Mouse (Mus musculus) liver, adult 2 months (tissue): ENCODE data around the gene Fam53b. TPM values are rescaled to one million over a fixed set of nuclear protein-coding genes. Genes with fewer than 3 reads are reported as not detected.

Source experiments
- DNase-seq: peaks from one replicate; pipeline ENCODE4 v3.0.0-alpha.2; 2011; ENCODE audit warnings: low read depth, low spot score; ENCODE audit errors: extremely low read depth
- H3K27ac ChIP-seq: fragments of 200-500 bp; replicated peaks from 2 replicates; pipeline ENCODE4 v1.5.1; 2012; ENCODE audit warnings: low read depth, mild to moderate bottlenecking, control low read depth, inconsistent platforms, low read length; ENCODE audit not compliant: insufficient read depth
- H3K27me3 ChIP-seq: fragments of 200-500 bp; 2 replicates; pipeline ENCODE4 v1.6.1; 2012; ENCODE audit warnings: mild to moderate bottlenecking, moderate library complexity, low read length, inconsistent platforms; ENCODE audit not compliant: control insufficient read depth, insufficient read depth
- H3K36me3 ChIP-seq: fragments of 200-500 bp; 2 replicates; pipeline ENCODE4 v1.6.1; 2012; ENCODE audit warnings: low read length, inconsistent platforms; ENCODE audit not compliant: control insufficient read depth, insufficient read depth
- H3K4me1 ChIP-seq: fragments of 200-500 bp; 2 replicates; pipeline ENCODE4 v1.6.1; 2011; ENCODE audit warnings: low read length; ENCODE audit not compliant: control insufficient read depth, insufficient read depth
- H3K4me3 ChIP-seq: fragments of 200-500 bp; 2 replicates; pipeline ENCODE4 v1.5.1; 2011; ENCODE audit warnings: low read depth, mild to moderate bottlenecking, control low read depth, low read length, moderate library complexity; ENCODE audit not compliant: insufficient read depth
- H3K79me2 ChIP-seq: fragments of 200-500 bp; 2 replicates; pipeline ENCODE4 v1.6.1; 2012; ENCODE audit warnings: inconsistent platforms, mild to moderate bottlenecking, low read length, moderate library complexity; ENCODE audit not compliant: control insufficient read depth, insufficient read depth
- H3K9ac ChIP-seq: fragments of 200-500 bp; 2 replicates; pipeline ENCODE4 v1.6.1; 2012; ENCODE audit warnings: low read depth, mild to moderate bottlenecking, control low read depth, inconsistent platforms, low read length
- CTCF ChIP-seq: fragments of 200-500 bp; IDR thresholded peaks from 2 replicates; pipeline ENCODE4 v1.5.1; 2011; ENCODE audit warnings: low read depth, low read length, control low read depth
- POLR2A ChIP-seq: fragments of 200-500 bp; IDR thresholded peaks from 2 replicates; pipeline ENCODE4 v1.6.1; 2011; ENCODE audit warnings: low read length, control low read depth; ENCODE audit not compliant: insufficient read depth; ENCODE audit errors: extremely low read depth
- WGBS: fragments of 180-500 bp; shearing (Covaris S2); methylation state at CpG from one replicate; pipeline ENCODE4 v1.1.7; 2018; 5-methylcytosine and 5-hydroxymethylcytosine counted together
- polyA plus RNA-seq: library from polyadenylated mRNA; depleted of rRNA; stranded (reverse); fragments of >200 nt; gene quantifications from 2 replicates; pipeline ENCODE4 v1.2.3, GENCODE M21; 2012
- total RNA-seq: library from RNA; depleted of rRNA; stranded (reverse); fragments of >200 nt; gene quantifications from 2 replicates; pipeline ENCODE4 v1.2.3, GENCODE M21; 2014

Gene Fam53b
- total and polyA plus RNA-seq, 2 experiments: 4.3 to 9.1 TPM

GRCm38 (mm10) chr7:132748076-132748769 is 65.5 kb downstream of the Fam53b start:
- Histone ChIP-seq H3K4me1 (no peaks in the 10 kb centered on the region), H3K4me3 (no peak overlapping the region), H3K27me3 (no peaks in the 10 kb centered on the region), H3K27ac (no peak overlapping the region), H3K36me3 (no peaks in the 10 kb centered on the region), H3K9ac (no peak overlapping the region), H3K79me2 (no peaks in the 10 kb centered on the region)
- no peak for TF ChIP-seq CTCF
- WGBS: 79% methylated on average over 3 of the region's 3 CpGs
- no peak for DNase-seq

GRCm38 (mm10) chr7:132747096-132747495 is 66.6 kb downstream of the Fam53b start:
- TF ChIP-seq CTCF (no peak), POLR2A (no peak)
- Histone ChIP-seq H3K27me3 (no peaks in the 10 kb centered on the region), H3K4me3 (no peak overlapping the region), H3K27ac (no peak overlapping the region), H3K36me3 (no peaks in the 10 kb centered on the region), H3K9ac (no peak overlapping the region), H3K79me2 (no peaks in the 10 kb centered on the region; the same call in 1 of the 2 replicates), H3K4me1 (no peaks in the 10 kb centered on the region)
- WGBS: 86% methylated on average over 6 of the region's 6 CpGs
- no peak for DNase-seq

- 85% methylated on average over 5 of the region's 5 CpGs for WGBS
- no peak overlapping the region for H3K27ac ChIP-seq
- no peak overlapping the region for H3K9ac ChIP-seq
- no peak for TF ChIP-seq CTCF
- TF ChIP-seq POLR2A: no peak
- H3K4me1 ChIP-seq: no peaks in the 10 kb centered on the region; the same call in 1 of the 2 replicates
- H3K27me3 ChIP-seq: no peaks in the 10 kb centered on the region
- no peak for DNase-seq
- H3K79me2 ChIP-seq: no peaks in the 10 kb centered on the region; the same call in 1 of the 2 replicates
- H3K4me3 ChIP-seq: no peak overlapping the region
- H3K36me3 ChIP-seq: no peaks in the 10 kb centered on the region
Observed at GRCm38 (mm10) chr7:132742912-132743311, 70.8 kb downstream of the Fam53b start.

DNA sequence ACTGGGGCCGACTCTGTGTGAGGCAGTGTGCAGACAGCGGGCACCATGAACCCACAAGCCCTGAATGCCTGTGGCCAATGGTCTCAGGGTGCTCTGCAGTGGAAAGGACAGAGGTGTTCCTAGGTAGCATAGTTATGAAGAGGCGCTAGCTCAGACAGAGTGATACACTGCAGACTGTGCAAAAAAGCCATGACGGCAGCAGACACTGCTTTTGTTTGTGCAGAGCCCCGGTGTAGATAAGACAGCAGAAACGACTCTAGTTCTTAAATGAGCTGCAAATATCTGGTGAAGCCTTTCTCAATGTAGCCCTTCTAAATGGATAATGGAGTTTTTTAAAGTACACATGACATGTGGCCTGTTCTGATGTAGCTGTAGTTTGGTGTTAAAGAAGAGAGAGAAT is 73.9 kb downstream of the Fam53b start:
- TF ChIP-seq CTCF: no peak
- Histone ChIP-seq H3K27me3 (no peaks in the 10 kb centered on the region), H3K4me3 (no peak overlapping the region), H3K79me2 (no peaks in the 10 kb centered on the region; the same call in 1 of the 2 replicates), H3K36me3 (no peaks in the 10 kb centered on the region), H3K9ac (no peak overlapping the region), H3K4me1 (no peaks in the 10 kb centered on the region; the same call in none of the 2 replicates), H3K27ac (no peak overlapping the region)
- DNase-seq: no peak
- 62% methylated on average over 6 of the region's 6 CpGs for WGBS

DNA sequence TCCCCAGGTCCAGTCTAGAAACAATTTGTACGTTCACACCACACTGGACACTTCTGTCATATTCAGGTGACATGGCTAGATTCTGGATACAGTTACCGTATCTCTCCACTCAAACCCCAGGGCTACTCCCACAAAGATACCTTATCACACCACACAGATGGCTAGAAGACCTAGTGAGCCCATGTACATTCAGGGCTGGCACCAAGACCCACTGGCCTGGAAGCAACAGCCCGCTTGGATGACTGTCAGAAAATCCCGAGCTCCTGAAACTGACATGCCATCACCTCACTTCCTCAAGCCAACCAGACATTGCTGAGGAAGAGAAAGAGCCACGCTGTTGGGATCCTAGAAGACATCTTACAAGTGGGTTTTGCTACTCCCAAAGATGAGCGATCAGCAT is 74.8 kb downstream of the Fam53b start:
- no peaks in the 10 kb centered on the region; the same call in none of the 2 replicates for H3K4me1 ChIP-seq
- H3K9ac ChIP-seq: no peak overlapping the region

DNA sequence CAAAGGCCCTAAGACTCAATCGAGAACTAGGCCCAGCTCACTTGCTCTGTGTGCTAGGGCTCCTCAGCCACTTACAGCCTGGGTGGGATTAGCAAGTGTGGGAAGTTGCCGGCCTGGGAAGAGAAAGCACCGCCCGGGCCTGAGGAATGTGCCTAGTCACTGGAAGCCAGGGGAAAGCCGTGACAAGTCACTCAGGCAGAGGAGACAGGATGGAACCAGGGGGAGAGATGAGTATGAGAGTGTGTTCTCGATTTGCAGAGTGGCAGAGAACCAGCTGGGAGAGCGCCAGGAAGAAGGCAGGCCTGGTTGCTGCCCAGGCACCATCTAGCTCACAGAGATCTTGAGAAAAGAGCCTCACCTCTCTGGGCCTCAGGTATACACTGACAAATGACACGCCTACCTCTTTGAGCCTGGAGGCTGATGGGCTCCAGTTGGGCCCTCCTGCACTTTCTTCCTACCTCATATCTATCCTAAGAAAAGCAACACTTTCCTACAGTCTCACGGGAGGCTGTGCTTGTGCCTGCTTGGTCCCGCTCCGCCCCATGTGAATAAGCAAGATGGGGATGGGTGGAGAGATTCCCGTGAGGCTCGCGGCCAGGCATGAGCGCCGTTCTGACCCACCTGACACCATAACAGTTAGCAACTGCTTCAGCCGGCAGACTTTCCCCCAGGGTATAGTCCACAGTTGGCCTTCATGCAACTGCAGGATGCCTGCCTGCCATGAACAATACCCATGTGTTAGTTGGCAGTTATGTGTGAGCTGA is 77.4 kb downstream of the Fam53b start:
- Histone ChIP-seq H3K27me3 (no peaks in the 10 kb centered on the region), H3K36me3 (no peaks in the 10 kb centered on the region), H3K9ac (no peak overlapping the region), H3K4me1 (no peaks in the 10 kb centered on the region; the same call in none of the 2 replicates), H3K27ac (peak overlapping the region; percentile 47), H3K4me3 (no peak overlapping the region), H3K79me2 (no peaks in the 10 kb centered on the region)
- TF ChIP-seq CTCF (no peak), POLR2A (no peak)
- DNase-seq: no peak
- WGBS: 79% methylated on average over 17 of the region's 17 CpGs

More for the DNA sequence above, 74.8 kb downstream of the Fam53b start:
- no peak overlapping the region for H3K27ac ChIP-seq
- H3K36me3 ChIP-seq: no peaks in the 10 kb centered on the region
- no peak overlapping the region for H3K4me3 ChIP-seq
- no peaks in the 10 kb centered on the region; the same call in 1 of the 2 replicates for H3K79me2 ChIP-seq
- TF ChIP-seq POLR2A (no peak), CTCF (no peak)
- WGBS: 91% methylated on average over 6 of the region's 6 CpGs
- no peak for DNase-seq
- no peaks in the 10 kb centered on the region for H3K27me3 ChIP-seq
